Mouse (Mus musculus) CH12.LX (cell line): ENCODE results near the gene S100a13. TPM values are rescaled to one million over a fixed set of nuclear protein-coding genes. Genes with fewer than 3 reads are reported as not detected.

Experiments
- DNase-seq: peaks from one replicate; pipeline ENCODE4 v3.0.0-alpha.2; 2013; ENCODE audit errors: extremely low read depth
- H3K27ac ChIP-seq: 2 replicates; pipeline ENCODE4 v1.5.1; 2012; ENCODE audit warnings: low read depth, mild to moderate bottlenecking, control low read depth, moderate library complexity; ENCODE audit not compliant: insufficient read depth
- H3K27me3 ChIP-seq: replicated peaks from 2 replicates; pipeline ENCODE3; 2012; ENCODE audit warnings: inconsistent platforms
- H3K36me3 ChIP-seq, 2 experiments: replicated peaks in 1 of 2; 2 replicates each; pipeline versions ENCODE3 to v1.6.1; 2012; ENCODE audit warnings: inconsistent platforms in 1 of 2, low read length in 1 of 2, mild to moderate bottlenecking in 1 of 2, mixed read lengths in 1 of 2, moderate library complexity in 1 of 2; ENCODE audit not compliant: control insufficient read depth in 1 of 2, insufficient read depth in 1 of 2
- H3K4me1 ChIP-seq, 2 experiments: 2 replicates each; pipeline ENCODE4 v1.6.1; 2012; ENCODE audit warnings: inconsistent platforms in 1 of 2, moderate library complexity in 1 of 2; ENCODE audit not compliant: insufficient read depth in 2 of 2, control insufficient read depth in 1 of 2
- H3K4me2 ChIP-seq: 2 replicates; pipeline ENCODE4 v1.6.1; 2012; ENCODE audit warnings: low read depth, mild to moderate bottlenecking, control low read depth; ENCODE audit not compliant: poor library complexity, insufficient read depth, severe bottlenecking
- H3K4me3 ChIP-seq, 3 experiments: fragments of 150-350 bp in 1 of 3; sonication (generic) in 1 of 3; replicated peaks in 1 of 3; 2 replicates each; pipeline versions ENCODE3 to v1.5.1; 2011 to 2012; ENCODE audit warnings: low read depth in 2 of 3, low read length in 2 of 3, mild to moderate bottlenecking in 2 of 3, moderate library complexity in 2 of 3, control low read depth in 1 of 3, improper control_type of control experiment in 1 of 3, inconsistent platforms in 1 of 3, mixed read lengths in 1 of 3; ENCODE audit not compliant: poor library complexity in 1 of 3
- H3K79me2 ChIP-seq: replicated peaks from 2 replicates; pipeline ENCODE4 v1.6.1; 2012; ENCODE audit warnings: mild to moderate bottlenecking, moderate library complexity; ENCODE audit not compliant: control insufficient read depth, poor library complexity, insufficient read depth, severe bottlenecking; ENCODE audit errors: extremely low read depth
- H3K9ac ChIP-seq: 2 replicates; pipeline ENCODE4 v1.6.1; 2012; ENCODE audit warnings: low read depth, mild to moderate bottlenecking, control low read depth, moderate library complexity; ENCODE audit not compliant: insufficient read depth
- H3K9me3 ChIP-seq: replicated peaks from 2 replicates; pipeline ENCODE3; 2012; ENCODE audit warnings: low read length, inconsistent platforms, mixed read lengths
- BHLHE40 ChIP-seq: IDR thresholded peaks from 2 replicates; pipeline ENCODE4 v1.6.1; 2011; ENCODE audit warnings: mild to moderate bottlenecking, low read depth, low read length, improper control_type of control experiment
- CHD2 ChIP-seq: IDR thresholded peaks from 2 replicates; pipeline ENCODE4 v1.6.1; 2011; ENCODE audit warnings: low read length, improper control_type of control experiment
- CTCF ChIP-seq, 2 experiments: IDR thresholded peaks in 1 of 2; conservative IDR thresholded peaks in 1 of 2; 2 replicates each; pipeline ENCODE4 v1.5.1; 2011 to 2012; ENCODE audit warnings: low read depth in 2 of 2, low read length in 2 of 2, improper control_type of control experiment in 1 of 2, inconsistent platforms in 1 of 2, mild to moderate bottlenecking in 1 of 2, moderate library complexity in 1 of 2
- E2F4 ChIP-seq: IDR thresholded peaks from 2 replicates; pipeline ENCODE4 v1.6.1; 2011; ENCODE audit warnings: low read depth, low read length, improper control_type of control experiment; ENCODE audit not compliant: insufficient replicate concordance
- ELF1 ChIP-seq: IDR thresholded peaks from 2 replicates; pipeline ENCODE4 v1.6.1; 2014; ENCODE audit warnings: low read depth, mild to moderate bottlenecking, inconsistent platforms, low read length, improper control_type of control experiment
- EP300 ChIP-seq: IDR thresholded peaks from 2 replicates; pipeline ENCODE4 v1.6.1; 2011; ENCODE audit warnings: low read length, improper control_type of control experiment
- HCFC1 ChIP-seq: IDR thresholded peaks from 2 replicates; pipeline ENCODE4 v1.6.1; 2012; ENCODE audit warnings: low read depth, mild to moderate bottlenecking, inconsistent platforms, low read length, improper control_type of control experiment
- IRF4 ChIP-seq: IDR thresholded peaks from 2 replicates; pipeline ENCODE4 v1.6.1; 2014; ENCODE audit warnings: low read depth, mild to moderate bottlenecking, inconsistent platforms, low read length, improper control_type of control experiment
- JUN ChIP-seq: IDR thresholded peaks from 2 replicates; pipeline ENCODE4 v1.6.1; 2011; ENCODE audit warnings: low read depth, mild to moderate bottlenecking, low read length, improper control_type of control experiment, moderate library complexity; ENCODE audit not compliant: insufficient read depth
- JUND ChIP-seq: conservative IDR thresholded peaks from 2 replicates; pipeline ENCODE4 v1.6.1; 2011; ENCODE audit warnings: low read depth, low read length, improper control_type of control experiment
- KAT2A ChIP-seq: IDR thresholded peaks from 2 replicates; pipeline ENCODE4 v1.6.1; 2012; ENCODE audit warnings: low read length, improper control_type of control experiment, inconsistent platforms; ENCODE audit not compliant: insufficient replicate concordance
- MAFK ChIP-seq: IDR thresholded peaks from 2 replicates; pipeline ENCODE4 v1.6.1; 2011; ENCODE audit warnings: low read length, improper control_type of control experiment; ENCODE audit not compliant: insufficient replicate concordance
- MAX ChIP-seq: IDR thresholded peaks from 2 replicates; pipeline ENCODE4 v1.6.1; 2011; ENCODE audit warnings: low read length, improper control_type of control experiment
- MEF2A ChIP-seq: IDR thresholded peaks from 2 replicates; pipeline ENCODE4 v1.6.1; 2014; ENCODE audit warnings: low read depth, mild to moderate bottlenecking, inconsistent platforms, low read length, improper control_type of control experiment, borderline replicate concordance
- MXI1 ChIP-seq: IDR thresholded peaks from 2 replicates; pipeline ENCODE4 v1.6.1; 2011; ENCODE audit warnings: mild to moderate bottlenecking, low read depth, low read length, improper control_type of control experiment
- MYC ChIP-seq: IDR thresholded peaks from 2 replicates; pipeline ENCODE4 v1.6.1; 2011; ENCODE audit warnings: low read depth, mild to moderate bottlenecking, improper control_type of control experiment, low read length
- NELFE ChIP-seq: IDR thresholded peaks from 2 replicates; pipeline ENCODE4 v1.6.1; 2011; ENCODE audit warnings: low read depth, low read length, improper control_type of control experiment
- NRF1 ChIP-seq: IDR thresholded peaks from 2 replicates; pipeline ENCODE4 v1.6.1; 2014; ENCODE audit warnings: low read depth, mild to moderate bottlenecking, inconsistent platforms, low read length, improper control_type of control experiment, moderate library complexity
- PAX5 ChIP-seq: IDR thresholded peaks from 2 replicates; pipeline ENCODE4 v1.6.1; 2012; ENCODE audit warnings: low read length, inconsistent platforms, mixed read lengths
- POLR2A ChIP-seq: IDR thresholded peaks from 2 replicates; pipeline ENCODE4 v1.6.1; 2011; ENCODE audit warnings: low read depth, mild to moderate bottlenecking, improper control_type of control experiment, low read length
- POLR2AphosphoS2 ChIP-seq: IDR thresholded peaks from 2 replicates; pipeline ENCODE4 v1.6.1; 2011; ENCODE audit warnings: low read depth, low read length, improper control_type of control experiment
- RAD21 ChIP-seq: IDR thresholded peaks from 2 replicates; pipeline ENCODE4 v1.6.1; 2011; ENCODE audit warnings: low read depth, mild to moderate bottlenecking, low read length, improper control_type of control experiment, moderate library complexity
- SIN3A ChIP-seq: IDR thresholded peaks from 2 replicates; pipeline ENCODE4 v1.6.1; 2012; ENCODE audit warnings: low read length, improper control_type of control experiment, inconsistent platforms
- TBP ChIP-seq: conservative IDR thresholded peaks from 2 replicates; pipeline ENCODE4 v1.6.1; 2011; ENCODE audit warnings: low read depth, low read length, improper control_type of control experiment
- UBTF ChIP-seq: IDR thresholded peaks from 2 replicates; pipeline ENCODE4 v1.6.1; 2012; ENCODE audit warnings: low read depth, mild to moderate bottlenecking, inconsistent platforms, low read length, improper control_type of control experiment, moderate library complexity
- USF2 ChIP-seq: conservative IDR thresholded peaks from 2 replicates; pipeline ENCODE4 v1.6.1; 2011; ENCODE audit warnings: low read depth, low read length, improper control_type of control experiment
- ZC3H11A ChIP-seq: IDR thresholded peaks from 2 replicates; pipeline ENCODE4 v1.6.1; 2012; ENCODE audit warnings: low read depth, mild to moderate bottlenecking, inconsistent platforms, low read length, improper control_type of control experiment
- ZMIZ1 ChIP-seq: IDR thresholded peaks from 2 replicates; pipeline ENCODE4 v1.6.1; 2012; ENCODE audit warnings: low read depth, mild to moderate bottlenecking, inconsistent platforms, low read length, improper control_type of control experiment
- ZNF384 ChIP-seq: IDR thresholded peaks from 2 replicates; pipeline ENCODE4 v1.6.1; 2012; ENCODE audit warnings: low read depth, low read length, improper control_type of control experiment, inconsistent platforms
- dilution Hi-C: fragments of 300-500 bp; cut with MboI; formaldehyde crosslinking; loops from 2 replicates; pipeline ENCODE4 v1.14.3; 2020; ENCODE audit warnings: low sequenced_read_pairs; ENCODE audit not compliant: extremely low pct_unique_long_range_greater_than_20kb, extremely low pct_ligation_motif_present
- in situ Hi-C: fragments of 300-500 bp; cut with MboI; formaldehyde crosslinking; loops from 3 replicates; pipeline ENCODE4 v1.14.3; 2019; ENCODE audit warnings: low sequenced_read_pairs, low pct_ligation_motif_present, low pct_unique_long_range_greater_than_20kb, mixed read lengths
- polyA plus RNA-seq: library from polyadenylated mRNA; unstranded; fragments of >175 nt; gene quantifications from 2 replicates; pipeline ENCODE4 v1.2.1, GENCODE M21; 2012; ENCODE audit warnings: low read depth; ENCODE audit not compliant: insufficient read length
- total RNA-seq, 2 experiments: library from RNA; depleted of rRNA; stranded (reverse); fragments of 300-350 nt in 1 of 2; fragments of >200 nt in 1 of 2; gene quantifications; 2 replicates each; pipeline ENCODE4 v1.2.3; 2012 to 2014

Gene S100a13
- total and polyA plus RNA-seq, 3 experiments: 19.3 to 41.6 (median 35.5) TPM

GRCm38 (mm10) chr3:90475151-90475830 lies 38.9 kb upstream of the S100a13 start:
- Histone ChIP-seq H3K27ac (no peak overlapping the region), H3K27me3 (no peaks in the 10 kb centered on the region), H3K9ac (no peak overlapping the region), H3K4me1 (peaks cover 2 to 18% of the 10 kb centered on the region in 2 experiments; a peak in 2 of 4 replicates), H3K79me2 (peaks cover 34% of the 10 kb centered on the region), H3K36me3 (peaks cover 4 to 23% of the 10 kb centered on the region in 2 experiments), H3K9me3 (no peaks in the 10 kb centered on the region), H3K4me3 (peak overlapping the region in 2 of 3 experiments; percentile 49 to 58), H3K4me2 (no peak overlapping the region)
- DNase-seq: peak; percentile 26
- dilution Hi-C loops (no loop called here), in situ Hi-C loops (no loop called here)
- TF ChIP-seq ZNF384: peak; percentile 88
- TF ChIP-seq JUND: no peak

- peak; percentile 97 for DNase-seq
- Histone ChIP-seq H3K9ac (peak within 1 kb of the TSS; percentile 76), H3K27me3 (no peaks in the 10 kb centered on the region), H3K27ac (no peak within 1 kb of the TSS), H3K36me3 (peaks cover 11 to 31% of the 10 kb centered on the region in 2 experiments), H3K79me2 (peaks cover 34% of the 10 kb centered on the region), H3K4me3 (peak within 1 kb of the TSS; percentile 76 to 89 (median 89)), H3K4me2 (peak within 1 kb of the TSS; percentile 98), H3K9me3 (no peaks in the 10 kb centered on the region), H3K4me1 (peaks cover 2 to 18% of the 10 kb centered on the region in 2 experiments; a peak in 2 of 4 replicates)
- dilution Hi-C loops (no loop called here), in situ Hi-C loops (no loop called here)
- TF ChIP-seq CTCF (conservative IDR thresholded peaks at IDR 0.05 in 1 of 2, IDR thresholded peaks at IDR 0.05 in 1 of 2; ENCODE audit: low read depth in 2 of 2, low read length in 2 of 2): peak in 1 of 2 experiments; percentile 59; a peak in 2 of 4 replicates
- TF ChIP-seq NRF1: peak; percentile 76
- 0 out of 2 replicates have a peak, but pooled peaks have one; percentile 54 for TF ChIP-seq MYC
- no peak for TF ChIP-seq JUN
- peak; percentile 80 for TF ChIP-seq HCFC1
- no peak for TF ChIP-seq USF2
- TF ChIP-seq TBP: peak; percentile 100
- TF ChIP-seq ZNF384: no peak
- TF ChIP-seq POLR2A: peak; percentile 96
- no peak for TF ChIP-seq EP300
- peak; percentile 98 for TF ChIP-seq ELF1
- TF ChIP-seq JUND: no peak
- peak; percentile 89; the same call in 1 of the 2 replicates for TF ChIP-seq KAT2A
- no peak for TF ChIP-seq BHLHE40
- no peak for TF ChIP-seq RAD21
- peak; percentile 67 for TF ChIP-seq MXI1
- TF ChIP-seq ZC3H11A: no peak
- peak; percentile 82 for TF ChIP-seq SIN3A
- peak; percentile 78; the same call in 1 of the 2 replicates for TF ChIP-seq E2F4
- TF ChIP-seq CHD2: peak; percentile 90
- TF ChIP-seq MEF2A: no peak; the same call in 1 of the 2 replicates
- TF ChIP-seq NELFE: peak; percentile 93
- peak; percentile 38; the same call in 1 of the 2 replicates for TF ChIP-seq IRF4
- peak; percentile 43; the same call in 1 of the 2 replicates for TF ChIP-seq MAX
- 0 out of 2 replicates have a peak, but pooled peaks have one; percentile 49 for TF ChIP-seq POLR2AphosphoS2
- peak; percentile 93 for TF ChIP-seq MAFK
- TF ChIP-seq ZMIZ1: peak; percentile 73; the same call in 1 of the 2 replicates
- no peak for TF ChIP-seq PAX5
- TF ChIP-seq UBTF: no peak
Observed at GRCm38 (mm10) chr3:90475831-90476611, 38.2 kb upstream of the S100a13 start, which contains the start of gene Ilf2. Gene Ilf2, plus strand, starts transcription at chr3:90476126.
